Mouse (Mus musculus): ENCODE measurements around the gene Bclaf1. TPM values are rescaled to one million over a fixed set of nuclear protein-coding genes. Genes with fewer than 3 reads are reported as not detected.

Gene Bclaf1
- 100 to 1,000 TPM; 134 to 158 TPM for total RNA-seq (2023)

DNA sequence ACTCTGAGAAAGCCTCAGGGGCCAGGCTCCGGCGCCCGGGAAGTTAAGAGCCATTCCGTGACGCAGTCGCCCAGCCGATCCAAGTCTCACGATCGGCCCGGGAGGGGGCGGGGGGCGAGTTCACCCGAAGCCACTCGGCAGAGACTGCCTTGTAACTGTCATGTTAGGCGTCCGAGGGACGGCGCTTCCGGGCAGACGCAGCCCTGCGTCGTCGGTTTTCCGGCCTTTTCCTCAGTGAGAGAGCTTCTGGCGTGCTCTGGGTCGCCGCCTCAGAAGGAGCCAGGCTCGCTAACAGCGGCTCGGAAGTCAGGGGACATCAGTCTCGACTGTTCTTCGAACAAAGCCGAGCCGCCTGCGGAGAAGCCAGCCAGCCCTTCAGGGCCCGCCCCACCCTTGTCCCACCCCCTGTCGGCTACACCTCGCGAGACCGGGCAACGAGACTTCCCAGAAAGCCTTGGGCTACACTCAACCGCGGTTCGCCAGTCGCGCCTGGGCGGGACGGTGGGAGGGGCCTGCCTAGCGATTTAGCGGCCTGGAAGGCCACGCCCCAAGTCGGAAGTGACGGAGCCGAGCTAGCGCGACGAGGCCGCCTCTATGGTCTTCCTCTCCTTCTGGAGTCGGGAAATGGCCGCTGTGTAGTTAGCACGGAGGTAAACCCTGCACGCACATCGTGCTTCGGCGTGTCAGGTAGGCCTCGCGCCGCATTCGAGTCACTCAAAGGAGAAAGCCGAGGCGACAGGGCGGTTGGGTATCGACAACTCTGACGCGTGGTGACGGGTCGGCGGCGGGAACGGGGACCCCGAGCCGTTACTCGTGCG lies at the start of gene Bclaf1:
Gene Bclaf1 (plus strand): TSS at position 552 of the 818 bp plus-strand sequence.

DNA sequence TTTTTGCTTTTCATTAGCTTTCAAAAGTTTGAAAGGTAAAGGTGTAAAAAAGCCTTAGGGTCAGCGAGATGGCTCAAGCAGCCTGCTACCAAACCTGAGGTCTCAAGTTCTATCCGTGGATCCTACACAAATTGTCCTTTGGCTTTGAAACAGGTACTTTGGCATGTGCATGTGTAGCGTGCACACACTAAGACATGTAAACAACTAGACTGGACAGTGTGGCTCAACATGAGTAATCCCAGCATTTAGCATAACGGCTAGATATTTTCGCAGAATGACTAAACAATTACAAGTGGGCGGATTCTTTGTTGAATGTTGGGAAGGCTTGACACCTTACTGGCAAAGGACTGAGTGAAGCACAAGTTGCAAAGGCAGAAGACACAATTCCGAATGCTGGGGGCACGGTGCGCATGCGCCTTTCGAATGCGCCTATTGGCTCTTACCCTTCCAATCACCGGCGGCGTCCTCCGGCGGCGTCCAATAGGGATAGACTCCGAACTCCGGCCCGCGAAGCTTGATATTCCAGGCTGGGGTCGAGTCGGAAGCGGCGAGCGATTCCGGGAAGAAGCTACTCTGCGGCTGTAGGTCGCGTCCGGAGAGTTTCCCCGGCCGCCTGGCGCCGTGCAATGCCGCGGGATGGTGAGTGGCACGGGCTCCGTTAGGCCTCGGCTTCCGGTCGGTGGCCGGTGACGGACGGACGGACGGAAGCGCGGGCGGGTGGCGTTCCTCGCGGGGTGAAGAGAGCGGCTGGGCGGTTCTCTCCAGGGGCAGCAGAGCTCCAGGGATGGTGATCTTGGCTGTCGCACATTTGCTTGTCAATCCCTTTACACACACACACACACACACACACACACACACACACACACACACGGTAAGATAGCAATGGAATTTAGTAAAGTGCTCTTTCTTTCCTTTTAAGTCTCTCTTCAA lies 35.3 kb downstream of the Bclaf1 start, which contains the start of gene Mtfr2:
Gene Mtfr2 (plus strand): TSS at position 486 of the 930 bp plus-strand sequence.

Other genes with a start within 250 kb of the Bclaf1 start
- gene Map7, start 164.0 kb upstream of the Bclaf1 start, total RNA-seq (2023), result 1 to 10 TPM; 1.5 to 1.6 TPM
- 1 to 10 TPM; 1.8 to 1.9 TPM for gene Mtfr2, start 35.3 kb downstream of the Bclaf1 start, total RNA-seq (2023)

Measured in monocyte, adult 59 days (primary cell).